Mouse (Mus musculus) midbrain, embryonic 11.5 days (tissue): ENCODE results near the gene Man1c1. TPM values are rescaled to one million over a fixed set of nuclear protein-coding genes. Genes with fewer than 3 reads are reported as not detected.

Experiments used
- ATAC-seq: fragments of 200-750 bp; cut with Nextera tagmentation; 2 replicates; pipeline ENCODE4 v1.8.0; 2017; ENCODE audit warnings: moderate TSS enrichment, moderate library complexity; ENCODE audit not compliant: low FRiP score
- DNase-seq: peaks from one replicate; pipeline ENCODE4 v3.0.0; 2015; ENCODE audit warnings: low spot score; ENCODE audit errors: missing footprints
- H3K27ac ChIP-seq: fragments of 300-500 bp; sonication (generic); 2 replicates; pipeline ENCODE4 v1.5.1; 2014; ENCODE audit warnings: low read depth, low read length
- H3K27me3 ChIP-seq: fragments of 300-500 bp; sonication (generic); 2 replicates; pipeline ENCODE4 v1.6.1; 2014; ENCODE audit warnings: mild to moderate bottlenecking, low read length, moderate library complexity, mixed read lengths; ENCODE audit not compliant: control insufficient read depth, insufficient read depth
- H3K36me3 ChIP-seq: fragments of 300-500 bp; sonication (generic); 2 replicates; pipeline ENCODE4 v1.6.1; 2014; ENCODE audit warnings: mild to moderate bottlenecking, low read length, moderate library complexity, mixed read lengths; ENCODE audit not compliant: control insufficient read depth, insufficient read depth
- H3K4me1 ChIP-seq: fragments of 300-500 bp; sonication (generic); 2 replicates; pipeline ENCODE4 v1.6.1; 2014; ENCODE audit warnings: low read length; ENCODE audit not compliant: control insufficient read depth, insufficient read depth
- H3K4me2 ChIP-seq: fragments of 300-500 bp; sonication (generic); 2 replicates; pipeline ENCODE4 v1.6.1; 2014; ENCODE audit warnings: mild to moderate bottlenecking, moderate library complexity
- H3K4me3 ChIP-seq: fragments of 300-500 bp; sonication (generic); 2 replicates; pipeline ENCODE4 v1.5.1; 2014; ENCODE audit warnings: low read depth, low read length
- H3K9ac ChIP-seq: fragments of 300-500 bp; sonication (generic); 2 replicates; pipeline ENCODE4 v1.6.1; 2014; ENCODE audit warnings: low read length
- H3K9me3 ChIP-seq: fragments of 300-500 bp; sonication (generic); 2 replicates; pipeline ENCODE4 v1.6.1; 2016; ENCODE audit warnings: low read length; ENCODE audit not compliant: control insufficient read depth
- WGBS: fragments of 180-500 bp; shearing (Covaris S2); extraction: QIAGEN DNeasy Blood & Tissue Kit; methylation state at CpG from one replicate; pipeline ENCODE4 v1.1.7; 2014; 5-methylcytosine and 5-hydroxymethylcytosine counted together
- polyA plus RNA-seq: library from polyadenylated mRNA; unstranded; fragments of >200 nt; fragmentation: Nextera tagmentation; extraction: Ambion mirVana; gene quantifications from 2 replicates; pipeline ENCODE4 v1.2.1, GENCODE M21; 2014

Man1c1 gene
- polyA plus RNA-seq, 1 experiment from 2014 or later, result 3.2 TPM

- H3K4me3 ChIP-seq, result no peak overlapping the region
- 0 out of 2 replicates have a peak overlapping the region, but pooled peaks have one; percentile 9 for H3K9ac ChIP-seq
- peaks cover 6% of the 10 kb centered on the region; the same call in 1 of the 2 replicates for H3K4me1 ChIP-seq
- no peak overlapping the region for H3K4me2 ChIP-seq
- DNase-seq (no peak), ATAC-seq (no peak)
- no peaks in the 10 kb centered on the region for H3K36me3 ChIP-seq
- H3K27ac ChIP-seq, result no peak overlapping the region
- H3K9me3 ChIP-seq, result no peaks in the 10 kb centered on the region
- H3K27me3 ChIP-seq, result no peaks in the 10 kb centered on the region
- WGBS, result 50% methylated on average over 16 of the region's 16 CpGs
These were observed 40.0 kb upstream of the Man1c1 start for GRCm38 (mm10) chr4:134743881-134744633.

DNA sequence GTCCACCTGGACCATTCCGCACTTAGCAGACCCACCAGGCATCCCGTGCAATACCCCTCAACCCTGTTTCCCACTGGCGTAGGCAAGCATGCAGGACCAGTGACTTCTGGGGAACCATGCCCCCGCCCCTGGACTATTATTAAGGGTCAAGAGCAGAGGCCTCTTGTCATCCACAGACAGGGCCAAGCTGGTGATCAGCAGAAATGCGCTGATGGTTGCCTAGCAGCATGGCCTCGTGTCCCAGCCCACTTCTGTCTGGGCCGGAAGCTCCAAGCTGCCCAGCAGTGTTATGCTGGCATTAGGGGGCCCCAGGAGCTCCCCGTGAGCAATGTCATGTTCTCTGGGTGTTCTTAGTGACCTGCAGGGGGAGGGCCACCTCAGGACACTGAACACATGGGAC lies 37.9 kb upstream of the Man1c1 start:
- peaks cover 6% of the 10 kb centered on the region; the same call in 1 of the 2 replicates for H3K4me1 ChIP-seq
- ATAC-seq (no peak), DNase-seq (no peak)
- H3K4me3 ChIP-seq, result no peak overlapping the region
- no peaks in the 10 kb centered on the region for H3K36me3 ChIP-seq
- H3K9ac ChIP-seq, result no peak overlapping the region
- H3K4me2 ChIP-seq, result no peak overlapping the region
- WGBS, result 84% methylated on average over 8 of the region's 8 CpGs
- H3K27me3 ChIP-seq, result no peaks in the 10 kb centered on the region
- no peak overlapping the region for H3K27ac ChIP-seq
- no peaks in the 10 kb centered on the region for H3K9me3 ChIP-seq

- ATAC-seq (no peak), DNase-seq (no peak)
- Histone ChIP-seq H3K4me2 (no peak overlapping the region), H3K9ac (no peak overlapping the region), H3K36me3 (no peaks in the 10 kb centered on the region), H3K4me3 (no peak overlapping the region), H3K27ac (no peak overlapping the region), H3K4me1 (peaks cover 6% of the 10 kb centered on the region; the same call in 1 of the 2 replicates), H3K9me3 (no peaks in the 10 kb centered on the region), H3K27me3 (no peaks in the 10 kb centered on the region)
- WGBS, result 92% methylated on average over 4 of the region's 4 CpGs
These were observed 36.1 kb upstream of the Man1c1 start for GRCm38 (mm10) chr4:134740186-134740585.

- Histone ChIP-seq H3K27ac (no peak overlapping the region), H3K4me2 (no peak overlapping the region), H3K4me1 (peaks cover 6% of the 10 kb centered on the region; the same call in 1 of the 2 replicates), H3K4me3 (no peak overlapping the region), H3K36me3 (no peaks in the 10 kb centered on the region), H3K9me3 (no peaks in the 10 kb centered on the region), H3K27me3 (no peaks in the 10 kb centered on the region), H3K9ac (no peak overlapping the region)
- DNase-seq (no peak), ATAC-seq (no peak)
- WGBS, result 84% methylated on average over 3 of the region's 3 CpGs
These were observed 35.4 kb upstream of the Man1c1 start for GRCm38 (mm10) chr4:134739530-134739929.

GRCm38 (mm10) chr4:134737365-134737910 lies 33.3 kb upstream of the Man1c1 start:
- no peak overlapping the region for H3K4me2 ChIP-seq
- 65% methylated on average over 14 of the region's 14 CpGs for WGBS
- no peak overlapping the region for H3K9ac ChIP-seq
- DNase-seq, result no peak
- ATAC-seq, result no peak
- H3K27ac ChIP-seq, result no peak overlapping the region
- H3K36me3 ChIP-seq, result no peaks in the 10 kb centered on the region
- H3K27me3 ChIP-seq, result no peaks in the 10 kb centered on the region
- no peaks in the 10 kb centered on the region; the same call in 1 of the 2 replicates for H3K4me1 ChIP-seq
- no peaks in the 10 kb centered on the region for H3K9me3 ChIP-seq
- no peak overlapping the region for H3K4me3 ChIP-seq

DNA sequence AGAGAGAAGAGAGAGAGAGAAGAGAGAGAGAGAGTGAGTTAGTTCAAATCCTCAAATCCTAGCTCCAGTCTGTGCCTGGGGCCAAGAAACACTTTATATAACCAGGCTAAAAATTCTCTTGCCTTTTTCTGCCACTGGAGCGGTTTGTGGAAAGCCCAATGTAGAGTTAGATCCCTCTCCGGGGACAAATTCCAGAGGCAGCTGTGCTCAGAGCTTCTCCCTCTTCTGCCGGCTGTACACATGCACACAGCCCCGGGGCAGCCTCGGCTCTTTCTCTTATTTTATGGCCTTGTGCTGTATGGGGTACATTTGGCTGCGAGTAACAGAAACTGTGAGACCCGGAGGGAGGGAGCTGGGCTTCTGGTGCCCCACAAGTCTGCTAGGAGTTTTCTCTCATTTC lies 32.1 kb upstream of the Man1c1 start:
- ATAC-seq, result no peak
- H3K27ac ChIP-seq, result no peak overlapping the region

GRCm38 (mm10) chr4:134734629-134735081 lies 30.6 kb upstream of the Man1c1 start:
- Histone ChIP-seq H3K27ac (no peak overlapping the region), H3K27me3 (no peaks in the 10 kb centered on the region), H3K9me3 (no peaks in the 10 kb centered on the region), H3K36me3 (no peaks in the 10 kb centered on the region), H3K9ac (no peak overlapping the region), H3K4me3 (no peak overlapping the region), H3K4me2 (no peak overlapping the region; the same call in 1 of the 2 replicates), H3K4me1 (peaks cover 11% of the 10 kb centered on the region)
- DNase-seq (no peak), ATAC-seq (no peak)
- WGBS, result 56% methylated on average over 9 of the region's 9 CpGs

More for the DNA sequence above, 32.1 kb upstream of the Man1c1 start:
- 79% methylated on average over 7 of the region's 7 CpGs for WGBS
- peaks cover 2% of the 10 kb centered on the region; the same call in 1 of the 2 replicates for H3K4me1 ChIP-seq
- no peak overlapping the region for H3K4me3 ChIP-seq
- no peak for DNase-seq
- H3K27me3 ChIP-seq, result no peaks in the 10 kb centered on the region
- no peak overlapping the region for H3K9ac ChIP-seq
- no peaks in the 10 kb centered on the region for H3K36me3 ChIP-seq
- H3K4me2 ChIP-seq, result no peak overlapping the region
- no peaks in the 10 kb centered on the region for H3K9me3 ChIP-seq

GRCm38 (mm10) chr4:134734038-134734628 lies 30.0 kb upstream of the Man1c1 start:
- peaks cover 13% of the 10 kb centered on the region for H3K4me1 ChIP-seq

GRCm38 (mm10) chr4:134733371-134733770 lies 29.3 kb upstream of the Man1c1 start:
- Histone ChIP-seq H3K4me1 (peaks cover 13% of the 10 kb centered on the region), H3K27ac (no peak overlapping the region), H3K36me3 (no peaks in the 10 kb centered on the region), H3K4me3 (no peak overlapping the region), H3K4me2 (no peak overlapping the region), H3K27me3 (no peaks in the 10 kb centered on the region), H3K9ac (no peak overlapping the region), H3K9me3 (no peaks in the 10 kb centered on the region)
- WGBS, result 42% methylated on average over 9 of the region's 9 CpGs
- DNase-seq (no peak), ATAC-seq (no peak)

More at GRCm38 (mm10) chr4:134734038-134734628, 30.0 kb upstream of the Man1c1 start:
- Histone ChIP-seq H3K4me3 (no peak overlapping the region), H3K36me3 (no peaks in the 10 kb centered on the region), H3K27ac (no peak overlapping the region), H3K4me2 (peak overlapping the region; percentile 12; the same call in 1 of the 2 replicates), H3K9me3 (no peaks in the 10 kb centered on the region), H3K9ac (no peak overlapping the region), H3K27me3 (no peaks in the 10 kb centered on the region)
- DNase-seq (peak; percentile 88), ATAC-seq (peak; percentile 63; the same call in 1 of the 2 replicates)
- WGBS, result 8% methylated on average over 12 of the region's 13 CpGs
